Mouse (Mus musculus): ENCODE results near the gene Tsen2. TPM values are rescaled to one million over a fixed set of nuclear protein-coding genes. Genes with fewer than 3 reads are reported as not detected.

The Tsen2 gene
- polyA plus RNA-seq, 1 experiment: 2.2 TPM

- Histone ChIP-seq H3K4me1 (ENCODE audit: control insufficient read depth, insufficient read depth, low read length) (peaks cover 5% of the 10 kb centered on the region), H3K27me3 (ENCODE audit: control insufficient read depth, insufficient read depth, low read length) (no peaks in the 10 kb centered on the region), H3K4me3 (ENCODE audit: control insufficient read depth, low read depth, low read length) (no peak overlapping the region), H3K36me3 (ENCODE audit: control insufficient read depth, insufficient read depth, low read length) (no peaks in the 10 kb centered on the region), H3K27ac (ENCODE audit: control insufficient read depth, insufficient read depth, low read depth, low read length) (no peak overlapping the region)
- TF ChIP-seq CTCF (IDR thresholded peaks at IDR 0.05; ENCODE audit: control insufficient read depth, insufficient read depth, insufficient replicate concordance, low read depth, low read length): no peak
Observed at GRCm38 (mm10) chr6:115504915-115505314, 39.5 kb upstream of the Tsen2 start.

GRCm38 (mm10) chr6:115506425-115506824, 38.0 kb upstream of the Tsen2 start:
- no peak overlapping the region for H3K27ac ChIP-seq (ENCODE audit: control insufficient read depth, insufficient read depth, low read depth, low read length)
- no peaks in the 10 kb centered on the region for H3K27me3 ChIP-seq (ENCODE audit: control insufficient read depth, insufficient read depth, low read length)
- TF ChIP-seq CTCF (IDR thresholded peaks at IDR 0.05; ENCODE audit: control insufficient read depth, insufficient read depth, insufficient replicate concordance, low read depth, low read length) (no peak), POLR2A (IDR thresholded peaks at IDR 0.05; ENCODE audit: control insufficient read depth, low read depth, low read length) (no peak)
- peaks cover 3% of the 10 kb centered on the region for H3K4me1 ChIP-seq (ENCODE audit: control insufficient read depth, insufficient read depth, low read length)
- no peak overlapping the region for H3K4me3 ChIP-seq (ENCODE audit: control insufficient read depth, low read depth, low read length)
- no peaks in the 10 kb centered on the region for H3K36me3 ChIP-seq (ENCODE audit: control insufficient read depth, insufficient read depth, low read length)

- Histone ChIP-seq H3K27me3 (ENCODE audit: control insufficient read depth, insufficient read depth, low read length) (no peaks in the 10 kb centered on the region), H3K27ac (ENCODE audit: control insufficient read depth, insufficient read depth, low read depth, low read length) (no peak overlapping the region), H3K4me3 (ENCODE audit: control insufficient read depth, low read depth, low read length) (no peak overlapping the region), H3K36me3 (ENCODE audit: control insufficient read depth, insufficient read depth, low read length) (no peaks in the 10 kb centered on the region), H3K4me1 (ENCODE audit: control insufficient read depth, insufficient read depth, low read length) (no peaks in the 10 kb centered on the region)
- TF ChIP-seq POLR2A (IDR thresholded peaks at IDR 0.05; ENCODE audit: control insufficient read depth, low read depth, low read length) (no peak), CTCF (IDR thresholded peaks at IDR 0.05; ENCODE audit: control insufficient read depth, insufficient read depth, insufficient replicate concordance, low read depth, low read length) (no peak)
Observed at GRCm38 (mm10) chr6:115511447-115511846, 33.0 kb upstream of the Tsen2 start.

GRCm38 (mm10) chr6:115513207-115513606, 31.3 kb upstream of the Tsen2 start:
- TF ChIP-seq POLR2A (IDR thresholded peaks at IDR 0.05; ENCODE audit: control insufficient read depth, low read depth, low read length) (no peak), CTCF (IDR thresholded peaks at IDR 0.05; ENCODE audit: control insufficient read depth, insufficient read depth, insufficient replicate concordance, low read depth, low read length) (no peak)
- Histone ChIP-seq H3K4me1 (ENCODE audit: control insufficient read depth, insufficient read depth, low read length) (no peaks in the 10 kb centered on the region), H3K27ac (ENCODE audit: control insufficient read depth, insufficient read depth, low read depth, low read length) (no peak overlapping the region), H3K4me3 (ENCODE audit: control insufficient read depth, low read depth, low read length) (no peak overlapping the region), H3K36me3 (ENCODE audit: control insufficient read depth, insufficient read depth, low read length) (no peaks in the 10 kb centered on the region), H3K27me3 (ENCODE audit: control insufficient read depth, insufficient read depth, low read length) (no peaks in the 10 kb centered on the region)

DNA sequence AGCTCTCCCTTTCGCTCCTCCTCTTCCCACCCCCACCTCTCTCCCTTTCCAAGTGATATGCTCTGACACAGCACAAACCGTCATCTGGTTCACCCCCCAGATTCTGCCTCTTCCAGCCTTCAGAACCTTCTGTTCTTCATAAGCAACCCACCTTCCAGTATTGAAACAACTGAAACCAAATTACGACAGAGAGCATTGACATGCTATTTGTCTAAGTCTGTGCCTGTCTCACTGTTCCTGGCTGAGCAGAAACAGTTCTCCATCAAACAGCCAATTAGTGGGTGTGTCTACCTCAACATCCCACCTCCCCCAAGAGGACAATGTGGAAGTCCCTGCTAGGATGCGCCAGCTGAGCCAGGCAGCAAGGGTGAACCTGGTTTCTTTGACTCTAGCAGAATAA, 26.6 kb upstream of the Tsen2 start:
- TF ChIP-seq POLR2A (IDR thresholded peaks at IDR 0.05; ENCODE audit: control insufficient read depth, low read depth, low read length) (no peak), CTCF (IDR thresholded peaks at IDR 0.05; ENCODE audit: control insufficient read depth, insufficient read depth, insufficient replicate concordance, low read depth, low read length) (no peak)
- H3K4me1 ChIP-seq (ENCODE audit: control insufficient read depth, insufficient read depth, low read length): no peaks in the 10 kb centered on the region
- H3K36me3 ChIP-seq (ENCODE audit: control insufficient read depth, insufficient read depth, low read length): no peaks in the 10 kb centered on the region
- no peaks in the 10 kb centered on the region for H3K27me3 ChIP-seq (ENCODE audit: control insufficient read depth, insufficient read depth, low read length)
- no peak overlapping the region for H3K27ac ChIP-seq (ENCODE audit: control insufficient read depth, insufficient read depth, low read depth, low read length)
- H3K4me3 ChIP-seq (ENCODE audit: control insufficient read depth, low read depth, low read length): no peak overlapping the region

GRCm38 (mm10) chr6:115518352-115518751, 26.1 kb upstream of the Tsen2 start:
- Histone ChIP-seq H3K27ac (ENCODE audit: control insufficient read depth, insufficient read depth, low read depth, low read length) (no peak overlapping the region), H3K4me1 (ENCODE audit: control insufficient read depth, insufficient read depth, low read length) (no peaks in the 10 kb centered on the region; the same call in 1 of the 2 replicates), H3K36me3 (ENCODE audit: control insufficient read depth, insufficient read depth, low read length) (no peaks in the 10 kb centered on the region), H3K4me3 (ENCODE audit: control insufficient read depth, low read depth, low read length) (no peak overlapping the region), H3K27me3 (ENCODE audit: control insufficient read depth, insufficient read depth, low read length) (no peaks in the 10 kb centered on the region)
- no peak for TF ChIP-seq POLR2A (IDR thresholded peaks at IDR 0.05; ENCODE audit: control insufficient read depth, low read depth, low read length)
- TF ChIP-seq CTCF (IDR thresholded peaks at IDR 0.05; ENCODE audit: control insufficient read depth, insufficient read depth, insufficient replicate concordance, low read depth, low read length): no peak

DNA sequence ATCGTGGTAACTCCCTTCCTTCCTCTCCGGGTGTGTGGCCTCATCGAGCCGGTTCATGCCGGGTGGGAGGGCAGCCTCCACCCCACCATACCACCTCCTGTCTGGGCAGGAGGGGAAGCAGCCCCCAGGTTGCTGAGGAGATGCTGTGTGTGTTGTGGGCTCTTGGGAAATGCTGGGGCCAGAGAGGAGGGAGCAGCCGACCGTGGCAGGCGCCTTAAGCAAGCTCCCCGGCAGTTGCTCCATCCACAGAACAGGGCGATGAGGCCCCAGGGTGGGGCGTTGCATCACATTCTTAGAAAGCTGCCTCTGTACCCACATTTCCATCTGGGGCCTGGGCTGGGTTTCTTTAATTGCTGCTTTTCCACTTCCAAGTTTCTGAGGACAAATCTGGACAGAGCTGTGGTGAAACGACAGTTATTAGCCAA, 25.2 kb upstream of the Tsen2 start:
- no peak overlapping the region for H3K27ac ChIP-seq (ENCODE audit: control insufficient read depth, insufficient read depth, low read depth, low read length)
- H3K36me3 ChIP-seq (ENCODE audit: control insufficient read depth, insufficient read depth, low read length): no peaks in the 10 kb centered on the region
- TF ChIP-seq POLR2A (IDR thresholded peaks at IDR 0.05; ENCODE audit: control insufficient read depth, low read depth, low read length) (no peak), CTCF (IDR thresholded peaks at IDR 0.05; ENCODE audit: control insufficient read depth, insufficient read depth, insufficient replicate concordance, low read depth, low read length) (no peak)
- H3K27me3 ChIP-seq (ENCODE audit: control insufficient read depth, insufficient read depth, low read length): no peaks in the 10 kb centered on the region
- no peak overlapping the region for H3K4me3 ChIP-seq (ENCODE audit: control insufficient read depth, low read depth, low read length)
- no peaks in the 10 kb centered on the region; the same call in 1 of the 2 replicates for H3K4me1 ChIP-seq (ENCODE audit: control insufficient read depth, insufficient read depth, low read length)

DNA sequence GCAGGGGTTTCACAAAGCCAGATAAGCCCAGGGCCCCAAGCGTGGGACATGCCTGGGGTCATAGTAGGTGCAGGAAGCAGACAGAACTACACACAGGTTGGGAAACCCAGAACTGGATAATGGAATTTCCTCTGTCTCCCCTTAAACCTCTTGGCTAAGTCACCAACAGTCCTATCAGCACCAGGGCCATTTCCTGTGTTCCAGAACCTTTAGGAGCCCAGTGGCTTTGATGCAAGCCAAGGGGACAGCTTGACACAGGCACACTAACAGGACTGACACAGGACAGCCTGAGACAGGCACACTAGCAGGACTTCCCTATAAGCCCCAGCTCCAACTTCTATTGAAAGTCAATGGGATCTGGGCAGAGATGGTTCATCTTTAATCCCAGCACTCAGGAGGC, 22.5 kb upstream of the Tsen2 start:
- Histone ChIP-seq H3K27ac (ENCODE audit: control insufficient read depth, insufficient read depth, low read depth, low read length) (no peak overlapping the region), H3K4me3 (ENCODE audit: control insufficient read depth, low read depth, low read length) (no peak overlapping the region), H3K4me1 (ENCODE audit: control insufficient read depth, insufficient read depth, low read length) (no peaks in the 10 kb centered on the region; the same call in 1 of the 2 replicates), H3K27me3 (ENCODE audit: control insufficient read depth, insufficient read depth, low read length) (no peaks in the 10 kb centered on the region), H3K36me3 (ENCODE audit: control insufficient read depth, insufficient read depth, low read length) (no peaks in the 10 kb centered on the region)
- no peak for TF ChIP-seq CTCF (IDR thresholded peaks at IDR 0.05; ENCODE audit: control insufficient read depth, insufficient read depth, insufficient replicate concordance, low read depth, low read length)
- TF ChIP-seq POLR2A (IDR thresholded peaks at IDR 0.05; ENCODE audit: control insufficient read depth, low read depth, low read length): no peak

All from testis, adult 2 months (tissue).